Mouse (Mus musculus) heart, adult 2 months (tissue): ENCODE measurements at regions not wholly inside any gene's neighbourhood (a gene's known extent, or its start where the extent isn't known, plus 50 kb on each side); places are given as distances from the start of the nearest gene placed in this dataset.

Experiments
- CTCF ChIP-seq: fragments of 200-600 bp; IDR thresholded peaks from 2 replicates; pipeline ENCODE4 v1.8.1; 2022; ENCODE audit warnings: antibody characterized with exemption, mild to moderate bottlenecking, moderate library complexity
- EP300 ChIP-seq: fragments of 200-500 bp; IDR thresholded peaks from 2 replicates; pipeline ENCODE4 v1.6.1; 2011; ENCODE audit warnings: low read depth, low read length, control low read depth; ENCODE audit not compliant: insufficient read depth
- POLR2A ChIP-seq: fragments of 200-500 bp; IDR thresholded peaks from 2 replicates; pipeline ENCODE4 v1.6.1; 2011; ENCODE audit warnings: mild to moderate bottlenecking, low read depth, low read length, control low read depth; ENCODE audit not compliant: insufficient read depth

- TF ChIP-seq CTCF, result no peak
- no peak for TF ChIP-seq EP300
- no peak for TF ChIP-seq POLR2A
Measured at GRCm38 (mm10) chr15:3699234-3699814, 116.0 kb upstream of the Ghr start.
